Mouse (Mus musculus) bone marrow macrophage, adult 2 months (primary cell): ENCODE measurements at regions not wholly inside any gene's neighbourhood (a gene's known extent, or its start where the extent isn't known, plus 50 kb on each side); places are given as distances from the start of the nearest gene placed in this dataset.
"Not testable (repeated sequence)": the region's sequence is repeated elsewhere in the genome, so short reads cannot be mapped to it uniquely, and the experiment has no call there.

Experiments used
- CTCF ChIP-seq: IDR thresholded peaks from 2 replicates; pipeline ENCODE4 v1.5.1; 2012; ENCODE audit warnings: low read depth, mild to moderate bottlenecking, low read length, moderate library complexity
- POLR2A ChIP-seq: IDR thresholded peaks from 2 replicates; pipeline ENCODE4 v1.6.1; 2012; ENCODE audit warnings: mild to moderate bottlenecking, low read depth, low read length, borderline replicate concordance

DNA sequence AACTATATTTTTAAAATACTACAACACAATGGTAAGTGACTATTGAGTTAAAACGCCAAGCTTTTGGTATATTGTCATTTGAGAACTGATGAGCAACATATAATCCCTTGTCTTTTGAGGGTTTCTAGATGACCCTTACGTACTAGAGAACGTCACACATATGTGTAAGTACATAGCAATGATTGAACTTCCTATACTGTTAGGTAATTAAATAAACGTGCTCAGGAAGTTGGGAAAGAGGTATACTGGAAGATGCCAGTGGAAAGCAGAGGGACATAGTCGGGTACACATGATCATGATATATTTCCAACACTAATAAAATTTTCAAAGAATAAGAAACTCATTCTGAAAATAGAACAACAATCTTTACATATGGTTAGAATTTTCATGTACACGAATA, 914.6 kb upstream of the Zfp386 start:
- TF ChIP-seq CTCF, POLR2A: not testable (repeated sequence)
